Mouse (Mus musculus): ENCODE measurements around the gene Hykk. TPM values are rescaled to one million over a fixed set of nuclear protein-coding genes. Genes with fewer than 3 reads are reported as not detected.

Hykk gene
- polyA plus RNA-seq, 1 experiment = 0.04 TPM

DNA sequence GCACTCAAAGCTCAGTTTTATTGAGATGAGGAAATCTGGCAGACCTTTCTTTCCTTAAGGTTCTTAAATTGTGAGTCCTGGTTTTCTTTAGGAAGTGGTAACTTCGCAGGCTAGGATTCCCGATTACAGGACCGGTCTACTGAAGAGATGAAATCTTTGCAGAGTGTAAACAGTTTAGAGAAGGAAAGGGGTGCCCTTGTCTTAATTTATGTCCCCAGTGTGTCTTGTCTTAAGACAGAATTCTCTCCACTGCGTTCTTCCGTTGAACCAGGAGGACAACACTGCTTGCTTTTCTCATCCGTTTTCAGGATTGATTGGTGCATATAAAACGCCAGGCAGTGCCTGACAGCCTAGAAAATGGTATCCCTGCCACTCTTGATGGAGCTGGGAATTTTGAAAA, 65.3 kb downstream of the Hykk start:
- TF ChIP-seq SRF (IDR thresholded peaks at IDR 0.05; ENCODE audit: control insufficient read depth, insufficient read length, low read depth) (no peak), E2F4 (IDR thresholded peaks at IDR 0.05; ENCODE audit: insufficient read depth) (no peak), REST (IDR thresholded peaks at IDR 0.05; ENCODE audit: insufficient read depth, insufficient read length) (no peak), CEBPB (IDR thresholded peaks at IDR 0.05; ENCODE audit: insufficient read depth, poor library complexity, severe bottlenecking) (no peak), USF1 (IDR thresholded peaks at IDR 0.05; ENCODE audit: low read depth) (no peak), MAX (IDR thresholded peaks at IDR 0.05; ENCODE audit: low read depth) (no peak), TCF3 (IDR thresholded peaks at IDR 0.05; ENCODE audit: insufficient read length, low read depth) (no peak), POLR2A (IDR thresholded peaks at IDR 0.05; ENCODE audit: insufficient read length, low read depth) (no peak), TCF12 (IDR thresholded peaks at IDR 0.05; ENCODE audit: insufficient read depth, poor library complexity, severe bottlenecking) (no peak), MYOD1 (IDR thresholded peaks at IDR 0.05; ENCODE audit: control insufficient read depth in 1 of 3, insufficient read length in 2 of 3, low read depth in 2 of 3) (no peak), POLR2AphosphoS2 (IDR thresholded peaks at IDR 0.05; ENCODE audit: insufficient read length, low read depth) (no peak), MYOG (IDR thresholded peaks at IDR 0.05; ENCODE audit: control insufficient read depth in 1 of 3, insufficient read depth in 1 of 3, insufficient read length in 2 of 3, low read depth in 2 of 3) (no peak)
- Histone ChIP-seq H3K27me3 (ENCODE audit: control insufficient read depth, insufficient read depth, insufficient read length) (peaks cover 32% of the 10 kb centered on the region), H3K79me2 (ENCODE audit: control insufficient read depth, insufficient read depth) (no peaks in the 10 kb centered on the region), H3ac (ENCODE audit: control insufficient read depth, insufficient read length) (no peak overlapping the region), H3K36me3 (ENCODE audit: control insufficient read depth, insufficient read depth) (no peaks in the 10 kb centered on the region), H3K4me2 (ENCODE audit: low read depth) (no peak overlapping the region), H3K4me3 (no peak overlapping the region)

DNA sequence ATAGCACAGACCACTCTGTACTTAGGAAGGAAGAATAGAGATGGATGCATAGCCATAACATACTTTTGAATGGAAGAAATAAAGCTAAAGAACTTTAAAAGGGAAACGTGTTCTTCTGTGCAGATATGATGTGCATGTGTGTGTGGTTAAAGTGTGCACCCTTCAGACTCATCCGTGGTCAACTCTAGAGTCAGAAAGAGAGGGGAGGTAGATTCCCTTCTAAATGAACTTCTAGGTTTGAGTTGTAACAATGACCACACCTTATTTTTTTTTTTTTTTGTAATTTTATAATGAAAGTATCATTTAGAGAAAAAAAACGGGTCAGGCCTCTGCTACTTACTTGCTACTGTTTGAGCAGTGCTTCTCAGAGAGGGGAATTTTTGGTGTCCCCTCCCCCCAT, 73.3 kb downstream of the Hykk start:
- no peak for TF ChIP-seq TCF12 (IDR thresholded peaks at IDR 0.05; ENCODE audit: insufficient read depth, poor library complexity, severe bottlenecking)
- H3K79me2 ChIP-seq (ENCODE audit: control insufficient read depth, insufficient read depth) = no peaks in the 10 kb centered on the region
- H3K27me3 ChIP-seq (ENCODE audit: control insufficient read depth, insufficient read depth, insufficient read length) = peaks cover 9% of the 10 kb centered on the region
- H3K4me2 ChIP-seq (ENCODE audit: low read depth) = no peak overlapping the region
- H3K4me3 ChIP-seq = no peak overlapping the region
- no peak overlapping the region for H3ac ChIP-seq (ENCODE audit: control insufficient read depth, insufficient read length)
- no peaks in the 10 kb centered on the region for H3K36me3 ChIP-seq (ENCODE audit: control insufficient read depth, insufficient read depth)

DNA sequence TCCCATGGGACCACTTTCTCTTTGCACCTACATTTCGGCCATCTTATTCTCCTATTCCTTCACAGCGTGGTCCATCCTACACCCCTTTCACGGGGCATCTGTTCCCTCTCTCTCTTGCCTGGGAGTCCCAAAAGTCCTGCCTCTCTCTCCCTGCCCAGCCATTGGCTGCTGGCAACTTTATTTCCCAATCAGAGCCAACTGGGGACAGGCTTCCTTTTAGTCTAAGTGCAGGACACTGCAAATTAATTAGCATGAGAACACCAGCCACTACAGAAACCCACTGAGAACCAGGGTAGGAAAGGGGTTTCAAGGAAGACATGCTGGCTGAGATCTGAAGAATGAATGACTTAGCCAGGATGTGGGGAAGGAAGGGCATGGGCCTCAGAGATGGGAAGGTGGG, 77.3 kb downstream of the Hykk start:
- no peak overlapping the region for H3K4me3 ChIP-seq
- peaks cover 9% of the 10 kb centered on the region for H3K27me3 ChIP-seq (ENCODE audit: control insufficient read depth, insufficient read depth, insufficient read length)
- TF ChIP-seq TCF12 (IDR thresholded peaks at IDR 0.05; ENCODE audit: insufficient read depth, poor library complexity, severe bottlenecking) (no peak), SRF (IDR thresholded peaks at IDR 0.05; ENCODE audit: control insufficient read depth, insufficient read length, low read depth) (no peak), MYOD1 (IDR thresholded peaks at IDR 0.05; ENCODE audit: control insufficient read depth in 1 of 3, insufficient read length in 2 of 3, low read depth in 2 of 3) (no peak), POLR2A (IDR thresholded peaks at IDR 0.05; ENCODE audit: insufficient read length, low read depth) (no peak), POLR2AphosphoS2 (IDR thresholded peaks at IDR 0.05; ENCODE audit: insufficient read length, low read depth) (no peak), USF1 (IDR thresholded peaks at IDR 0.05; ENCODE audit: low read depth) (no peak), MAX (IDR thresholded peaks at IDR 0.05; ENCODE audit: low read depth) (no peak), E2F4 (IDR thresholded peaks at IDR 0.05; ENCODE audit: insufficient read depth) (no peak), MYOG (IDR thresholded peaks at IDR 0.05; ENCODE audit: control insufficient read depth in 1 of 3, insufficient read depth in 1 of 3, insufficient read length in 2 of 3, low read depth in 2 of 3) (no peak), CEBPB (IDR thresholded peaks at IDR 0.05; ENCODE audit: insufficient read depth, poor library complexity, severe bottlenecking) (no peak), REST (IDR thresholded peaks at IDR 0.05; ENCODE audit: insufficient read depth, insufficient read length) (no peak), TCF3 (IDR thresholded peaks at IDR 0.05; ENCODE audit: insufficient read length, low read depth) (no peak)
- no peak overlapping the region for H3K4me2 ChIP-seq (ENCODE audit: low read depth)
- no peak overlapping the region for H3ac ChIP-seq (ENCODE audit: control insufficient read depth, insufficient read length)
- no peaks in the 10 kb centered on the region for H3K36me3 ChIP-seq (ENCODE audit: control insufficient read depth, insufficient read depth)
- no peaks in the 10 kb centered on the region for H3K79me2 ChIP-seq (ENCODE audit: control insufficient read depth, insufficient read depth)

DNA sequence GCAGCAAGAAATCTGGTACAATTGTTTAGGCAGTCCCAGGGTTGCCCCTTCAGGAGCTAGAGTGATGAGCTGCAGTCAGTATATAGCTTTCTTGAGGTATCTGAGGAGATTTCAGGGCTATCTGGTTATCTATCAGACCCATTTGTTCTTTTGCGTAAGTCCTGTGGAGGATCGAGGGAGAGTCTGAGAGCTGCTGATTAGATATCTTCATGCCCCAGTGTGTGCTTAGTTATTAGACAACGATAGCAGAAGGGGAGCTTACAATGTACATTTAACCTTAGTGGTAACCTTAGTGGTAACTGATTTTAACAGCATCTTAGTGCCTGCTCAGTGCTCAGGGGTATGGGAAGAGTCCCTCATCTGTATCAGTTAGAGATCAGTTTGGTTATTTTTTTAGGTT, 78.6 kb downstream of the Hykk start:
- Histone ChIP-seq H3K36me3 (ENCODE audit: control insufficient read depth, insufficient read depth) (no peaks in the 10 kb centered on the region), H3K4me2 (ENCODE audit: low read depth) (no peak overlapping the region), H3K79me2 (ENCODE audit: control insufficient read depth, insufficient read depth) (no peaks in the 10 kb centered on the region), H3K4me3 (no peak overlapping the region), H3K27me3 (ENCODE audit: control insufficient read depth, insufficient read depth, insufficient read length) (peaks cover 9% of the 10 kb centered on the region), H3ac (ENCODE audit: control insufficient read depth, insufficient read length) (no peak overlapping the region)
- TF ChIP-seq TCF12 (IDR thresholded peaks at IDR 0.05; ENCODE audit: insufficient read depth, poor library complexity, severe bottlenecking) (no peak), MYOG (IDR thresholded peaks at IDR 0.05; ENCODE audit: control insufficient read depth in 1 of 3, insufficient read depth in 1 of 3, insufficient read length in 2 of 3, low read depth in 2 of 3) (no peak), CEBPB (IDR thresholded peaks at IDR 0.05; ENCODE audit: insufficient read depth, poor library complexity, severe bottlenecking) (no peak), MYOD1 (IDR thresholded peaks at IDR 0.05; ENCODE audit: control insufficient read depth in 1 of 3, insufficient read length in 2 of 3, low read depth in 2 of 3) (no peak), E2F4 (IDR thresholded peaks at IDR 0.05; ENCODE audit: insufficient read depth) (no peak), SRF (IDR thresholded peaks at IDR 0.05; ENCODE audit: control insufficient read depth, insufficient read length, low read depth) (no peak), TCF3 (IDR thresholded peaks at IDR 0.05; ENCODE audit: insufficient read length, low read depth) (no peak), POLR2AphosphoS2 (IDR thresholded peaks at IDR 0.05; ENCODE audit: insufficient read length, low read depth) (no peak), POLR2A (IDR thresholded peaks at IDR 0.05; ENCODE audit: insufficient read length, low read depth) (no peak), REST (IDR thresholded peaks at IDR 0.05; ENCODE audit: insufficient read depth, insufficient read length) (no peak), MAX (IDR thresholded peaks at IDR 0.05; ENCODE audit: low read depth) (no peak), USF1 (IDR thresholded peaks at IDR 0.05; ENCODE audit: low read depth) (no peak)

Other genes starting within 250 kb of the Hykk start
- gene Dnaja4, start 218.4 kb upstream of the Hykk start, polyA plus RNA-seq (2012; fragmentation: generic; extraction: Trizol) = 11.7 TPM
- 41.7 TPM for gene Wdr61, start 182.8 kb upstream of the Hykk start, polyA plus RNA-seq (2012; fragmentation: generic; extraction: Trizol)
- 0.13 TPM for gene Crabp1, start 152.5 kb upstream of the Hykk start, polyA plus RNA-seq (2012; fragmentation: generic; extraction: Trizol)
- 9.4 TPM for gene Ireb2, start 53.5 kb upstream of the Hykk start, polyA plus RNA-seq (2012; fragmentation: generic; extraction: Trizol)
- 166 TPM for gene Psma4, start 33.5 kb downstream of the Hykk start, polyA plus RNA-seq (2012; fragmentation: generic; extraction: Trizol)
- 0.08 TPM for gene AY074887, start 33.7 kb downstream of the Hykk start, polyA plus RNA-seq (2012; fragmentation: generic; extraction: Trizol)
- not detected for gene Chrna5, start 63.6 kb downstream of the Hykk start, polyA plus RNA-seq (2012; fragmentation: generic; extraction: Trizol)
- not detected for gene Chrna3, start 109.3 kb downstream of the Hykk start, polyA plus RNA-seq (2012; fragmentation: generic; extraction: Trizol)
- 0.01 TPM for gene Chrnb4, start 131.5 kb downstream of the Hykk start, polyA plus RNA-seq (2012; fragmentation: generic; extraction: Trizol)
- gene Ube2q2, start 231.6 kb downstream of the Hykk start, polyA plus RNA-seq (2012; fragmentation: generic; extraction: Trizol) = 8.9 TPM

Data from myocyte (in vitro differentiated cells).